Mouse (Mus musculus) MN1 (cell line): ENCODE measurements around the gene Lamc1.
"Not testable (repeated sequence)": the region's sequence is repeated elsewhere in the genome, so short reads cannot be mapped to it uniquely, and the experiment has no call there.

Experiments used
- DNase-seq: peaks from one replicate; pipeline ENCODE4 v3.0.0-alpha.2; 2016; ENCODE audit warnings: low spot score

Lamc1 gene

GRCm38 (mm10) chr1:153299436-153299835 is 33.1 kb downstream of the Lamc1 start:
- DNase-seq: not testable (repeated sequence)

DNA sequence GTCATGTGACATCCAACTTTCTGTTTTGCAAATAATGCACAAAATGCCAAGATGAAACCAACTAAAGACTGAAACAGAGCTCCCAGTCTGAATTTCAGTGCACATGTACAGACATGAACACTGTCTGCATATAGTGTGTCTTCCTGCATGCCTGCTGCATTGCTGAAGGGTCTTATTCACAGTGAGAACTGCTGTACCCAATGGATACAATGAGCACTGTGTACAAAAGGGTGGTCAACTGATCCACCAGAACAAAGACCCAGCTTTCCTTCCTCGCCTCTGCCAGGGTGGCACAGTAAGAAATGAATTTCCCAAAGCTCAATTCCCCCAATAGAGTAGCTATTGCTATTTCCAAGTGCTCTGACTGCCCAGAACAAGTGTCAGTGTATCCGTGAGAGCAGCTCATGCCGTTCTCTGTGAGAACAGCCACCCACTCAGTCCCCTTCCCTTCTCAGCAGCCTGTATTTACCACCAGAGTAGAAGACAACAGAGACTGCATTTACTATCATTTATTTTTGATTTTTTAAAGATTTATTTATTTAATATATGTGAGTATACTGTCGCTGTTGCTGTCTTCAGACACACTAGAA is 34.7 kb downstream of the Lamc1 start:
- DNase-seq: not testable (repeated sequence)

DNA sequence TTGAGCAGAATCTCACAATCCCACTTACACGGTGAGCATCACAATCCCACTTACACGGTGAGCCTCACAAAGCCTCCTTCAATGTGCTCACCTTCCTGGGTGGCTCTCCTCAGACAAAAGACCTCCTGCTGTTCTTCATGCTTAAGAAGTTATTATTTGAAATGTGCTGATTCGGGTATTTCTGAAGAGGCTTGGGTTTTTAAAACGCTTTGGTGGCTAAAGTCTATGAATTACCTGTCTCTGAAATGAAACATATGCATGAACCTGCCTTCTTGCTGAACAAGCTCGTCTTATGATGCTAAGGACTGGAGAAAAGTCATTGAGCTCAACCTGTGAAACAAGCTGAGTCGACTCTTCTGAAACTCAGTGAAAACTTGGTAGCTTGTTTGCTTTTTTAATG is 36.6 kb downstream of the Lamc1 start:
- no peak for DNase-seq

DNA sequence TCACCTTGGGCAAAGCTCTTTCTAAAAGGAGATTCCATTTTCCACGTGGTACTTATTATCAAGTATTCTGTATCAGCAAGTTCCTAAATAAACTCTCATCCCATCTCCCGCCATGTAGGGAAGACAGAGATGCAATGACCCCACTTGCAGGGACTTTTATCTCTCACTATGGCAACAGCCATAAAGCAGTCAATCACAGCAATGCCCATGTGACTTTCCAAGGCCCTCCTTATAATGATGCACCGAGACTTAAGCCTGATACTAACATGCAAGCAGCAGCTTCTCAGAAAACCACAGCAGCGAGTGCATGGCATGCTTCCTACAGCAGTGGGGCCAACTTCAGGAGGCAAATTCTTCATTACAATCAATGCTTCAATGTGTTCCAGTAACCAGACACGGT is 39.7 kb downstream of the Lamc1 start:
- DNase-seq: no peak

- DNase-seq: no peak
These were observed 40.4 kb downstream of the Lamc1 start for GRCm38 (mm10) chr1:153292202-153292601.

- no peak for DNase-seq
These were observed 41.2 kb downstream of the Lamc1 start for GRCm38 (mm10) chr1:153291416-153291815.

GRCm38 (mm10) chr1:153288010-153288409 is 44.6 kb downstream of the Lamc1 start:
- no peak for DNase-seq

GRCm38 (mm10) chr1:153287443-153287842 is 45.1 kb downstream of the Lamc1 start:
- no peak for DNase-seq

- no peak for DNase-seq
These were observed 46.4 kb downstream of the Lamc1 start for GRCm38 (mm10) chr1:153286216-153286615.

GRCm38 (mm10) chr1:153285188-153285587 is 47.4 kb downstream of the Lamc1 start:
- DNase-seq: no peak

DNA sequence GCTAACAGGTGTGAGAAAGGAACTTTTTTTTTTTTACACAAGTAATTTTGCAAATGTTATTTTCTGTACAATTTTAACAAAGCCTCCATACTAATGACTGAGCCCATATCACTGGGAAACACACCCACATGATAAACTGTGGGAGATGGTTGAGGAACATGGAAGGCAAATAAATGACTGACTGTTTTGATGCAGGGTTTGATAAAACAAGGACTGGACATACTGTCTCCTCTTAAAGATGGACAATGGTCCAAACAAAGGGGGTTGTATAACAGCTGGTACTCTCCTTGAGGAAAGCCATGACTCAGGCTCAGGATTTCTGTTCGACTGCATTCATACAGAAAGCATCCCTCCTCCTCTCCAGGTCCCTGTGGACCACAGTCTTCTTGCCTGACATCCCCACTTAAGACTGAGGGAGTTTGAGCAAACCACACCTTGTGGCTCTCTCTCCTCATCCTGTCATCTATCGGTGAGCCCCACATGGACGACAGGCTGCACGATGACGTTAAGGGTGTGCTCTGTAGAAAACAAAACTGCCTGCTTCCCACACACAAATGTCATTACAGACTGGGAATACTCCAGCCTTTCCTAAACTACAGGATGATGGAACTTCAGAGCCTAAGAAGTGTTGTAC is 50.1 kb downstream of the Lamc1 start:
- peak; percentile 54 for DNase-seq

DNA sequence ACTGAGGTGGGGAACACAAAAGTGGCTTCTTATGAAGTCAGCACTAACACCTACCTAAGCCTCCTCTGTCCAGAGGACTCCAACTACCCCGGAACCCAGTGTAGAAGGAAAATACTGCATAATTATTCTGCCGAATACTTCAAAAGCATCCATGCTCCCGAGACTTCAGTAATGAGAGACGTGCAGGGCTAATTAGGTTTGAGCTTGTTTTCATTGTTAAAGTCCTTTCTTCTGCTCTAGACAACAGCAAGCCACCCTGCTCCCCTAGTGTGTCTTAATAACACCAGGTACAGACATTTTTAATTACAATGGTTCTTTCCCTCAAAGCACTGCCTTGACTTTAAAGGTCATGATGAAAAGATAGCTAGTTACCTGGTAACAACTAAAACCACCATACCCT is 51.1 kb downstream of the Lamc1 start:
- DNase-seq: no peak

DNA sequence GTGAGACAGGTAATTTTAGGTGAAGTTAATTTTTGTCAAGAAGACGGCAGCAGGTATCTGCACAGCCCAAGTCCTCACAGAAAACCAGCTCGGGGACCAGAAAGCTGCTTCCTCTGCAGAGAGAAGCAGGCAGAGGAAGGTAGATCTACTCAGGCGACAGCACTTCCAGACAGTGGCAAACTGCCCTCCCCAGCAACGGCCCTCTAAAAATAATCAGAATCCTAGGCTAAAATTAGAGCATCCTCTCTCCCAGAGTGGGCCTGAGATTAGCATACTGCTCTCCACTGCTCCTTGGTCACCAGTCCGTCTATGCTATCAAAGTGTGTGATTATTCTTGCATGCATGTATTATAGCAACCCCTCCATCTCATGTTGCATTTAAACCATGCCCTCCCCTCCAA is 52.2 kb downstream of the Lamc1 start:
- no peak for DNase-seq

- DNase-seq: no peak
These were observed 54.5 kb downstream of the Lamc1 start for GRCm38 (mm10) chr1:153278028-153278613.

DNA sequence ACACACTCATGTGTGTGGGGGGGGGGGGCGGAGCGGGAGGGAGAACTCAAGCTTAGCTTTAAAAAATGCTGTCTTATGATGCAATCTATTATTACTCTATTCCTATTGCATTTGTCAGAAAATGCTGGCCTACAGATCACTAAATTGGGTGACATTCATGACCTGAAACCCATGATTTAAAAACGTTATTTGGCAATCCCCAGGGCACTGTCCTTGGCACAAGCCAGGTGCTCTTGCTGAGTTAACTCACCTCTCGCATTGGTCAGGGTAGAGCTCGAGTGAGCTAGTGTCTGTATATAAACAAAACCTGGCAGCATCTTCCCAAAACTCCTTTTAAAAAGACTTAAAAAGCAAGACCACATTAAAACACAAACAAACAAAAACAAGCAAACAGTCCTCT is 57.1 kb downstream of the Lamc1 start:
- no peak for DNase-seq

DNA sequence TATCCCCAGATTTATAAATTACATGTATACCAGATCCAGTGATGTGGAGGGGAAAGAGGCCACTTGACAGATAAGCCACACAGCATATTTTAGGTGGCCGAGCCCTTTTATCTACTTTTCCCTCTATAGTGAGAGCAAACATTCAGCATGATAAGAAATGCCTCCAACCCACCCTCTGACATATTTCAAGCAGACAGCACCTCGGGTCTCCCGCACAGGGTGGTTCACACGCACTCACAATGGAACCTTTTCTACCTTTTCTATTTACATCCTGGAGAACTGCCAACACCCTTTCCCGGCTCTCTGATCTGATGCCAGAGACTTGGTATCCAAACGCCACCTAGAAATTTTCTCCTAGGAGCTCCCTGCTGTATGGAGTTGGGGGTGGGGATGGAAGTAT is 58.0 kb downstream of the Lamc1 start:
- DNase-seq: no peak

DNA sequence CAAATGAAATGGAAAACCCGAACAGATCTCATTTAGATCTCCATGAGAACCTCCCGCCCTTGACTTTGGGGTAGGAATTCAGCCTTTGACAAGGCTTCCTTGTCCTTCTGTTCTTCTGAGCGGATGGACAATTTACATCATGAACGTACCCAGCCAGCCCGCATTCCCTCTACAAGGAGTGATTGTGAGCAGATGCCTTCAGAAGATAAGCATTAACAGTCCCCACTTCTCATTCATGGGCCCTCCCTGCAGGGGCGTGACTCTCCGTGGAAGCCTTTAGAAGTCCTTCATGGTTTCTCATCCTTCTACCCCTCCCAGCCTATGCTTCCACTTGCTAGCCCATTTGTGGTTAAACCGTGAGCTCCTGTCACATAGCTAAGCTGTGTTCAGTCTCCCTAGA is 58.9 kb downstream of the Lamc1 start:
- no peak for DNase-seq

- no peak for DNase-seq
These were observed 61.8 kb downstream of the Lamc1 start for GRCm38 (mm10) chr1:153270827-153271226.

- DNase-seq: no peak
These were observed 62.9 kb downstream of the Lamc1 start for GRCm38 (mm10) chr1:153269681-153270080.

- no peak for DNase-seq
These were observed 63.7 kb downstream of the Lamc1 start for GRCm38 (mm10) chr1:153268806-153269309.

DNA sequence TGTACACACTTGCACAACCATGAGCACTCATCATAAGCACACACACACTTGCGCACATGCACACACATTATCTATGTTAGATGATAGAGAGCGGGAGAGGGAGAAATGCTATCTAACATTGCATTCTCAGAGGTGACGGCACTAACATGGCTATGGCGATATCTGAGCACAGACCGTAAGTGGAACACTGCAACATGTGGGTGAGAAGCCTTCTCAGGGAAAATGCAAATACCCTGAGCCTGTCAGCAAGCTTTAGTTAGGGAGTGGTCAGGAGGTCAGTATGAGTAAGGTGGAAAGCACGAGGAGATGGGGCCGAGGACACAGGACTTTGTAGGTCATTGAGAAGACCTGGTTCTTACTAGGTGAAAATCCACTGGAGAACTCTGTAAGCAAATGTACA is 64.3 kb downstream of the Lamc1 start:
- no peak for DNase-seq

DNA sequence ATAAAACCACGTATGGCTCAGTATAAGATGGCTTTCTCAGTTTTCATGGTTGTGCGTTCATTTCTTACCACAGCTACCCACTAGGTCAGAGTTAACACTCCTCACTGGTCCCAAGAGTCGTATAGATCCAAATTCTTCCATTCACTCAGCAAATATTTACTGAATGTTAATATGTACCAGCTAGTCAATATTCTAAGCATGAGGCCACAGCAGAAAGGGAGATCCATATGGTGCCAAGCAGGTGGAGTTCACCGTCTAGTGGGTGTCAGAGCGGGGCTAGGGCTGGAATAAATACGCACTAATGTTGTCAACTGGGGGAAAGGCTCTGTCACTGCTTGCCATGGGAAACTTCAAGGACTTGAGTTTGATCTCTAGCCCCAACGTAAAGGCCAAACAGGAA is 64.9 kb downstream of the Lamc1 start:
- DNase-seq: no peak

- DNase-seq: no peak
These were observed 65.7 kb downstream of the Lamc1 start for GRCm38 (mm10) chr1:153266891-153267290.

DNA sequence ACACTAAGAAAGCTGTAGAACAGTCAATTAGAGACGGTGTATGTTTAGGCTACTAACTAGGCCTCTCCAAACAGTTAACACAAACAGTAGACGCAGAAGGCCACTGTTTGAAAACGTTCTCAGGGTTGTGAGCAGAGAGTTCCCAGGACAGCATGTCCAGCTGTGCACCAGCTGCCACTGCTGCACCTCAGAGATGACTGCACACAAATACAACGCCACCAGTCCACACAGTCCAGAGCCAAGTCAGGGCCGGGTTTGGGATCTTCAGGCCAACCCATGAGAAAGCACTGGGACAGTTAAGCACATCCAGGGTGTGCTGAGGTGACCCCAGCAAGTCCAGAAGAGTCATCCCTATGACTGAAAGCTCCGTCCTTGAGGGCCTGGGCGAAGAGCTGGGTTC is 67.0 kb downstream of the Lamc1 start:
- no peak for DNase-seq
